Mouse (Mus musculus): ENCODE data around the gene Olfr153. TPM values are rescaled to one million over a fixed set of nuclear protein-coding genes. Genes with fewer than 3 reads are reported as not detected.

Gene Olfr153
- polyA plus RNA-seq (2012; rRNA removed), result not detected in 2 replicates

DNA sequence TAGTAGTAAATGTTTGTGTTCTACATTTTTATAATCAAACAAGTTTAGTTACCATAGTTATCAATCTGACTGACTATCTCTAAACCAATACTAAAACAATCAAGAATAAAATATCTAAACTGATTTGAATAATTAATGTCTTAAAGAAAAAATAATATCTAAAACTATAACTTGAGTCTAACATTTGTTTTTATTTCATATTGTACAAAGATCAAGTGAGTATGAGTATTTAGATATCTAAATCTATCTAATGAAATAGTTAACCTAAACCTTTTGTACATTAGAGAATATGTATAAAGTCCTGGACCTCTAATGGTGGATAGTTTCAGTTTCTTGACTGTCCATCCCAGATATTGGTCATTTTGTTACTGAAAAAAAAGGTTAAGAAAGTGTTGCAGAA lies at the start of gene Olfr153:
TSS of gene Olfr153 (plus strand) at position 301 of the 400 bp plus-strand sequence.

DNA sequence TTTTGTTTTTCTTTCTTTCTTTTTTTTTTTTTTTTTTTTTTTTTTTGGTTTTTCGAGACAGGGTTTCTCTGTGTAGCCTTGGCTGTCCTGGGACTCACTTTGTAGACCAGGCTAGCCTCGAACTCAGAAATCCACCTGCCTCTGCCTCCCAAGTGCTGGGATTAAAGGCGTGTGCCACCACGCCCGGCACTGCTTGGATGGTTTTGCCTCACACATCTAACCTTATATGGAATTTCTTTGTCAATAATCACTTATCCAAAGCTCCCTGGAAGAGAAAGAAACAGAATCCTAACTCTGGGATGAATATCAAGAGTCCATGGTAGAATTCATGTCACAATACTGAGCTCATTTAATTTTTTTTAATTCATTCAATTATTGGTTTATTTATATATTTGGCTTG lies 34.6 kb upstream of the Olfr153 start, which contains the start of gene Pramel7:
TSS of gene Pramel7 (minus strand) at position 101 of the 400 bp plus-strand sequence.

DNA sequence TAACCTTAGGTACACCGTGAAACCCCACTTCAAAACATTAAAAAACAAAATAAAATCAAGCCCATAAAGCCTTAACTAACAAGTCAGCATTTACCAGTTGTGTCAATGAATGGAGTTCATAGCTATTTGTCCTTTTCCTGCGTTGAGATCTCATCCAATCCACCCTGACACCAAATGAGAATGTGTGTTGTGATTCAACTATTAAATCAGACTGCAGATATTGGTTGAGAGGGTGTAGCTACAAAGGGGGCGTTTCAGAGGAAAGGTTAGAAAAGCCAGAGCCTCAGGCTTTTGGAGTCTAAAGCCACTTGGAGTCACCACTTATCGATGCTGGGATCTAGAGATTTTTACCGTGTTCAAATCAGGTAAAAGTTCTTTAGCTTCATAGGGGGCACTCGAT lies 25.3 kb upstream of the Olfr153 start, which contains the start of gene Pramel6:
TSS of gene Pramel6 (plus strand) at position 301 of the 400 bp plus-strand sequence.

DNA sequence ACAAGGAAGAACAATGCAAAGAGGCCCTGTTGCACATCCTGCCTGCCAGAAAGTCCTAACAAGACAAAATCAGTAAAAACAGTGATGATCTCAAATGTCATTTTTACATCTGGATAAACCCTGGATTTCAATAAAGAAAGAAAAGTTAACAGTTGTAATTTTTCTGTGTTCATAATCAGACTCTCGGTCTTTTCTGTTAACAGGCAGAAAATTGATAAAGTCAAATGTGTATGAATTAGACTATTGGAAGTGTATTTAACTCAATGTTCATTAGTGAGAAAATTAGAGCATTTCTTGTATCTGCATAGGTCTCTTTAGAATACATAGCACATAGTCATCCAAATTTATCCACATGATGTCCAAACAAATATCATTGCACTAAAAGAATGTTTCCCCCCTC lies 13.8 kb downstream of the Olfr153 start, which contains the start of gene Olfr1128:
TSS of gene Olfr1128 (minus strand) at position 101 of the 400 bp plus-strand sequence.

DNA sequence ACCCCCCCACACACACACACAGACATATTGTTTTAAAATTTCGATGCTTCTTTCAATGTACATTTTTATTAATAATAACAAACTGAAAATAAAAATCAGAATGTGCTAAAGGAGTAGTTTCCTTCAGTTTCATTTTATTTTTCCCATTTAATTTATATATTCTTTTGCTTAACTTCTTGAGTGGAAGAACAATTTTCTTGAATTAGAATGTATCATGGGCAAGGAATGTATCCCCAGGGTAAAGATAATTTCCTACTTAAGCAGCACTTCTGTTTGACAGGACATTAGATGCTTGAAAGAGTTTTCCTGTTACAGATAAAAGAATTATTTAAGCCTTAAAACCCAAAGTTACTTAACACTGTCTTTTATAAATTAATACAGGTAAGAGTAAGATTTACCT lies 42.0 kb downstream of the Olfr153 start, which contains the start of gene Olfr1129:
TSS of gene Olfr1129 (plus strand) at position 301 of the 400 bp plus-strand sequence.

Other genes with a start within 250 kb of the Olfr153 start
- gene Olfr1118, start 224.2 kb upstream of the Olfr153 start, polyA plus RNA-seq (2012; rRNA removed), result not detected in 2 replicates
- gene Olfr1120, start 177.0 kb upstream of the Olfr153 start, polyA plus RNA-seq (2012; rRNA removed), result not detected in 2 replicates
- not detected in 2 replicates for gene Olfr1121, start 161.9 kb upstream of the Olfr153 start, polyA plus RNA-seq (2012; rRNA removed)
- not detected in 2 replicates for gene Olfr1122, start 145.9 kb upstream of the Olfr153 start, polyA plus RNA-seq (2012; rRNA removed)
- not detected in 2 replicates for gene Olfr1123, start 115.2 kb upstream of the Olfr153 start, polyA plus RNA-seq (2012; rRNA removed)
- not detected in 2 replicates for gene Olfr1124, start 101.5 kb upstream of the Olfr153 start, polyA plus RNA-seq (2012; rRNA removed)
- gene Olfr1126, start 77.8 kb upstream of the Olfr153 start, polyA plus RNA-seq (2012; rRNA removed), result not detected in 2 replicates
- not detected in 2 replicates for gene Pramel7, start 34.7 kb upstream of the Olfr153 start, polyA plus RNA-seq (2012; rRNA removed)
- gene Pramel6, start 25.2 kb upstream of the Olfr153 start, polyA plus RNA-seq (2012; rRNA removed), result not detected in 2 replicates
- gene Olfr1128, start 13.7 kb downstream of the Olfr153 start, polyA plus RNA-seq (2012; rRNA removed), result not detected in 2 replicates
- not detected in 2 replicates for gene Olfr1129, start 42.1 kb downstream of the Olfr153 start, polyA plus RNA-seq (2012; rRNA removed)
- gene Olfr1130, start 74.4 kb downstream of the Olfr153 start, polyA plus RNA-seq (2012; rRNA removed), result not detected in 2 replicates
- gene Olfr1131, start 95.3 kb downstream of the Olfr153 start, polyA plus RNA-seq (2012; rRNA removed), result not detected in 2 replicates
- gene Olfr1132, start 105.7 kb downstream of the Olfr153 start, polyA plus RNA-seq (2012; rRNA removed), result not detected in 2 replicates
- not detected in 2 replicates for gene Olfr1133, start 115.6 kb downstream of the Olfr153 start, polyA plus RNA-seq (2012; rRNA removed)
- not detected in 2 replicates for gene Olfr1134, start 126.7 kb downstream of the Olfr153 start, polyA plus RNA-seq (2012; rRNA removed)
- not detected in 2 replicates for gene Olfr1135, start 141.9 kb downstream of the Olfr153 start, polyA plus RNA-seq (2012; rRNA removed)
- not detected in 2 replicates for gene Olfr1136, start 162.2 kb downstream of the Olfr153 start, polyA plus RNA-seq (2012; rRNA removed)
- not detected in 2 replicates for gene Olfr1137, start 181.4 kb downstream of the Olfr153 start, polyA plus RNA-seq (2012; rRNA removed)
- not detected in 2 replicates for gene Olfr1138, start 208.2 kb downstream of the Olfr153 start, polyA plus RNA-seq (2012; rRNA removed)
- 0.11 TPM in 1 of 2 replicates, not detected in the other for gene Olfr1140, start 212.0 kb downstream of the Olfr153 start, polyA plus RNA-seq (2012; rRNA removed)
- not detected in 2 replicates for gene Olfr1141, start 222.2 kb downstream of the Olfr153 start, polyA plus RNA-seq (2012; rRNA removed)
- gene Olfr152, start 247.7 kb downstream of the Olfr153 start, polyA plus RNA-seq (2012; rRNA removed), result not detected in 2 replicates